Mouse (Mus musculus): ENCODE measurements around the gene Mn1.

GRCm38 (mm10) chr5:111378126-111378993 is 38.8 kb upstream of the Mn1 start:
- TF ChIP-seq POLR2A (IDR thresholded peaks at IDR 0.05; ENCODE audit: borderline replicate concordance, insufficient read depth, low read length): no peak
- TF ChIP-seq CTCF (IDR thresholded peaks at IDR 0.05; ENCODE audit: borderline replicate concordance, insufficient read depth, low read depth, low read length): no peak; the same call in 1 of the 2 replicates
